Mouse (Mus musculus): ENCODE results near the gene Pdpn.

The Pdpn gene

GRCm38 (mm10) chr4:143239117-143239516 is 60.2 kb downstream of the Pdpn start:
- DNase-seq (ENCODE audit: low spot score in 2 of 2), result no peak

GRCm38 (mm10) chr4:143238241-143239031 is 60.9 kb downstream of the Pdpn start:
- peak; percentile 8 to 35 for DNase-seq (ENCODE audit: low spot score in 2 of 2)

GRCm38 (mm10) chr4:143231790-143232422 is 67.5 kb downstream of the Pdpn start:
- DNase-seq (ENCODE audit: low spot score in 2 of 2), result no peak

- no peak for DNase-seq (ENCODE audit: low spot score in 2 of 2)
Measured at GRCm38 (mm10) chr4:143231110-143231509, 68.3 kb downstream of the Pdpn start.

- no peak for DNase-seq (ENCODE audit: low spot score in 2 of 2)
Measured at GRCm38 (mm10) chr4:143227976-143228375, 71.4 kb downstream of the Pdpn start.

GRCm38 (mm10) chr4:143225886-143226285 is 73.5 kb downstream of the Pdpn start:
- no peak for DNase-seq (ENCODE audit: low spot score in 2 of 2)

GRCm38 (mm10) chr4:143219316-143219751 is 80.0 kb downstream of the Pdpn start:
- peak; percentile 59 for DNase-seq (ENCODE audit: low spot score in 2 of 2)

- no peak for DNase-seq (ENCODE audit: low spot score in 2 of 2)
Measured at GRCm38 (mm10) chr4:143218858-143219257, 80.5 kb downstream of the Pdpn start.

Data from spleen, postnatal 36 days (tissue).